Mouse (Mus musculus) heart, embryonic 12.5 days (tissue): ENCODE data around the gene Ptp4a2. TPM values are rescaled to one million over a fixed set of nuclear protein-coding genes. Genes with fewer than 3 reads are reported as not detected.

Source experiments
- ATAC-seq: fragments of 200-750 bp; cut with Nextera tagmentation; 2 replicates; pipeline ENCODE4 v1.8.0; 2017; ENCODE audit warnings: moderate TSS enrichment, moderate library complexity; ENCODE audit not compliant: insufficient number of reproducible peaks, low FRiP score
- H3K27ac ChIP-seq: fragments of 300-500 bp; sonication (generic); 2 replicates; pipeline ENCODE4 v1.5.1; 2016; ENCODE audit warnings: mild to moderate bottlenecking, moderate library complexity; ENCODE audit not compliant: poor library complexity, severe bottlenecking
- H3K27me3 ChIP-seq: fragments of 300-500 bp; sonication (generic); replicated peaks from 2 replicates; pipeline ENCODE4 v1.6.1; 2016; ENCODE audit warnings: mild to moderate bottlenecking, moderate library complexity
- H3K36me3 ChIP-seq: fragments of 300-500 bp; sonication (generic); 2 replicates; pipeline ENCODE4 v1.6.1; 2016; ENCODE audit warnings: mild to moderate bottlenecking, moderate library complexity
- H3K4me1 ChIP-seq: fragments of 300-500 bp; sonication (generic); replicated peaks from 2 replicates; pipeline ENCODE4 v1.6.1; 2016; ENCODE audit warnings: mild to moderate bottlenecking
- H3K4me2 ChIP-seq: fragments of 300-500 bp; sonication (generic); 2 replicates; pipeline ENCODE4 v1.6.1; 2016; ENCODE audit warnings: mild to moderate bottlenecking, moderate library complexity
- H3K4me3 ChIP-seq: fragments of 300-500 bp; sonication (generic); 2 replicates; pipeline ENCODE4 v1.5.1; 2016; ENCODE audit warnings: mild to moderate bottlenecking
- H3K9ac ChIP-seq: fragments of 300-500 bp; sonication (generic); 2 replicates; pipeline ENCODE4 v1.6.1; 2016; ENCODE audit warnings: mild to moderate bottlenecking, moderate library complexity
- H3K9me3 ChIP-seq: fragments of 300-500 bp; sonication (generic); replicated peaks from 2 replicates; pipeline ENCODE4 v1.6.1; 2016; ENCODE audit warnings: mild to moderate bottlenecking, moderate library complexity
- WGBS: fragments of 180-500 bp; shearing (Covaris S2); methylation state at CpG from one replicate; pipeline ENCODE4 v1.1.7; 2016; 5-methylcytosine and 5-hydroxymethylcytosine counted together
- polyA plus RNA-seq: library from polyadenylated mRNA; unstranded; fragments of >200 nt; fragmentation: Nextera tagmentation; extraction: Ambion mirVana; gene quantifications from 2 replicates; pipeline ENCODE4 v1.2.1, GENCODE M21; 2016

Gene Ptp4a2
- polyA plus RNA-seq, 1 experiment from 2014 or later: 372 TPM

- H3K4me1 ChIP-seq: peaks cover 36% of the 10 kb centered on the region
- no peaks in the 10 kb centered on the region for H3K9me3 ChIP-seq
- ATAC-seq: no peak
- no peak overlapping the region for H3K9ac ChIP-seq
- WGBS: 82% methylated on average over 10 of the region's 10 CpGs
- no peaks in the 10 kb centered on the region for H3K27me3 ChIP-seq
- H3K4me2 ChIP-seq: no peak overlapping the region
- H3K36me3 ChIP-seq: no peaks in the 10 kb centered on the region
- no peak overlapping the region for H3K4me3 ChIP-seq
- H3K27ac ChIP-seq: no peak overlapping the region
Measured at GRCm38 (mm10) chr4:129874805-129875204, 63.8 kb downstream of the Ptp4a2 start.

DNA sequence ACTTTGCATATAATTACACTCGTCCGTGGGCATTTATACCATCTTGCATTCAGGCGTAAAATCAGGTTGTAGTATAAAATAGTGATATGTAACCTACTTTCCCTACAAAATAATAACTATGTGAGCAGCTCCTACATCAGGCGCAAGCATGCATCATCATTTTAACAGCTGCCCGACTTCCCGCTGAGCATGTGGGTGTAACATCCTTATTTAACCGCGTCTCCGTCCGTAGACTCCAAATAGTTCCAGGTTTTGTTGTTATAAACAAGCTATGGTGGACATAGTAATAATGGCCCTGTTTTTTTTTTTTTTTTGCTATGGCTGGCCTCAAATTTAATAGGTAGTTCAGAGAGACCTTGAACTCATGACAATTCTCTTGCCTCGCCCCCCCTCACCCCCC lies 64.4 kb downstream of the Ptp4a2 start:
- WGBS: 82% methylated on average over 11 of the region's 11 CpGs
- no peak for ATAC-seq
- H3K9me3 ChIP-seq: no peaks in the 10 kb centered on the region

GRCm38 (mm10) chr4:129876831-129877764 lies 66.1 kb downstream of the Ptp4a2 start:
- Histone ChIP-seq H3K4me3 (peak overlapping the region; percentile 37), H3K36me3 (no peaks in the 10 kb centered on the region), H3K27ac (peak overlapping the region; percentile 83), H3K9ac (peak overlapping the region; percentile 51), H3K4me2 (peak overlapping the region; percentile 64), H3K27me3 (no peaks in the 10 kb centered on the region), H3K9me3 (no peaks in the 10 kb centered on the region), H3K4me1 (peaks cover 39% of the 10 kb centered on the region)
- ATAC-seq: peak; percentile 76
- 13% methylated on average over 21 of the region's 21 CpGs for WGBS

More for the DNA sequence above, 64.4 kb downstream of the Ptp4a2 start:
- Histone ChIP-seq H3K4me3 (no peak overlapping the region), H3K9ac (no peak overlapping the region), H3K27me3 (no peaks in the 10 kb centered on the region), H3K36me3 (no peaks in the 10 kb centered on the region), H3K4me1 (peaks cover 36% of the 10 kb centered on the region), H3K4me2 (no peak overlapping the region), H3K27ac (no peak overlapping the region)

DNA sequence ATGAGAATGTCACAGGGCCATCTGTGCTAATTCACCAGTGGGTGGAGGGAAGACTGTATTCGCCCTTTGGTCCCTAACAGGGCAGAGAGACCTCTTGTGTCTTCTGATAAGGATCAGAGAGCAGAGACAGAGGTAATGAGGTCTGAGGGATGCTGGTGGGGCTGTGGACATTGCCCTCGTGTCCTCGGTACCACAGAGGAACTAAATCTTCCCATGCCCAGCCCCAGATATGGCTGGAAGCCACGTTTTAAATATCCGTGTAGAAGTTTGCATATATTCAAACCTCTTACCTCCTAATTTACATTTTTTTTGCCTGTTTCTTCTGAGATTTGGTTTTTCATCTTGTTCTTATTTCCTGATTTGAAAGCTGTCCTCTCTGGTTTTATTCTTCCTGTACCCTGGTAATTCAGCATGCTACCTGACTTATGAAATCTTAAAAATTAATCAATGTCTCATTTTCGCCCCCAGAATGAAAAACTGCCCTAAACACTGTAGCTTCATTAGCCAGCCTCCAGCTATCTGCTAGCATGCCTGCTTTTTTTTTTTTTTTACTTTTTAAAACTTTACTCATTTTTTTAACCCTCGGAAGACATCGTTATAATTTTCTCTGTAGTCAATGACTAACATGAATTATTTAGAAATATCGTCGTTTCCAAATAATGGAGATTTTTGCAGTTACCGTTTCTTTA lies 67.1 kb downstream of the Ptp4a2 start:
- Histone ChIP-seq H3K36me3 (no peaks in the 10 kb centered on the region), H3K27me3 (no peaks in the 10 kb centered on the region), H3K4me2 (peak overlapping the region; percentile 64), H3K4me3 (no peak overlapping the region), H3K4me1 (peaks cover 40% of the 10 kb centered on the region), H3K9me3 (no peaks in the 10 kb centered on the region), H3K9ac (peak overlapping the region; percentile 51), H3K27ac (peak overlapping the region; percentile 83)
- 59% methylated on average over 11 of the region's 11 CpGs for WGBS
- ATAC-seq: no peak

DNA sequence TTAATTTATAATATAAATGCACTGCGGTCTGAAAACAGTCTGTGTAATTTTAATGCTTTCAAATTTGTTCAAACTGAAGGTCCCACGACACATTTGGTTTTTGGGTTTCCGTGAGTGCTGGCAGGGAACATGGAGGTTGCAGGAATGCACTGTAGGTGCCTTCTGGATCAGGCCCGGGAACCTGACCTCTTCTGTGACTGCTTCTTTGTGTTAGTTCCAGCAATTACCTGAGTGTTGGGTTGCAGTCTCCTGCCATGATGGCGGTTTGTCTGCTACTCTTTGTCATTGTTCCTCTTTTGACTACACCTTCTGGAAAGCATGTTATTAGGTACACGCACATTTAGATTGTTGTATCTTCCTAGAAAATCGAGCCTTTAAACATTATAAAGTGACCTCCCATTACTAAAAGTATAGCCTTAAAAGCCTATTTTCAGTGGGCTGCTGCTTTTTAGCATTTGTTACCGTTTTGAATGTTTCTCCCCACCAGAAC lies 67.7 kb downstream of the Ptp4a2 start:
- no peak for ATAC-seq
- Histone ChIP-seq H3K4me2 (no peak overlapping the region), H3K4me1 (peaks cover 40% of the 10 kb centered on the region), H3K9ac (no peak overlapping the region), H3K36me3 (no peaks in the 10 kb centered on the region), H3K27me3 (no peaks in the 10 kb centered on the region), H3K27ac (no peak overlapping the region), H3K4me3 (no peak overlapping the region), H3K9me3 (no peaks in the 10 kb centered on the region)
- WGBS: 76% methylated on average over 8 of the region's 8 CpGs

GRCm38 (mm10) chr4:129879206-129879780 lies 68.3 kb downstream of the Ptp4a2 start:
- no peak overlapping the region for H3K4me3 ChIP-seq
- no peaks in the 10 kb centered on the region for H3K27me3 ChIP-seq
- no peak overlapping the region for H3K4me2 ChIP-seq
- no peaks in the 10 kb centered on the region for H3K36me3 ChIP-seq
- no peak overlapping the region for H3K9ac ChIP-seq
- no peaks in the 10 kb centered on the region for H3K9me3 ChIP-seq
- H3K4me1 ChIP-seq: peaks cover 40% of the 10 kb centered on the region
- no peak overlapping the region for H3K27ac ChIP-seq
- no peak for ATAC-seq
- WGBS: 77% methylated on average over 4 of the region's 4 CpGs

DNA sequence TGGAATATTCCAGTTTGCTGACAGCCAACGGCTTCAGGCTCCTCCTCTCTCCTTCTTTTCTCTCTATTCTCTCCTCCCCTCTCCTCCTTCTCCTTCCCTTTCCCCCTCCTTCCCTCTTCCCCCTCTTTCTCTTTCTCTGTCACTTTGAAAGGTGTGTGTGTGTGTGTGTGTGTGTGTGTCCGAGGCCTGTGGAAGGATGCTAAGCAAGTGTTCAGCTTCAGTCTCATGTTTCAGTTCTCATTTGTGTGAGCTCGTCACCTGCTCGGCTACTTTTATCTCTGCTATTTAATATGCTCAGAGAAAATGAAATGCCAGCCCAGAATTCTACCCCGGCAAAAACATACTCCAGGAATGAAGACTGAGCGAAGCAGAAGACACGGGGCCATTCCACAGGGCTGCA lies 69.6 kb downstream of the Ptp4a2 start:
- H3K27ac ChIP-seq: no peak overlapping the region
- peaks cover 40% of the 10 kb centered on the region for H3K4me1 ChIP-seq
- H3K27me3 ChIP-seq: no peaks in the 10 kb centered on the region
- H3K9ac ChIP-seq: no peak overlapping the region
- no peaks in the 10 kb centered on the region for H3K9me3 ChIP-seq
- no peak overlapping the region for H3K4me2 ChIP-seq
- 79% methylated on average over 7 of the region's 7 CpGs for WGBS
- H3K4me3 ChIP-seq: no peak overlapping the region
- no peak for ATAC-seq
- no peaks in the 10 kb centered on the region for H3K36me3 ChIP-seq

GRCm38 (mm10) chr4:129881661-129882060 lies 70.6 kb downstream of the Ptp4a2 start:
- Histone ChIP-seq H3K27ac (peak overlapping the region; percentile 70), H3K9ac (no peak overlapping the region), H3K27me3 (no peaks in the 10 kb centered on the region), H3K4me2 (no peak overlapping the region), H3K4me3 (no peak overlapping the region), H3K4me1 (peaks cover 39% of the 10 kb centered on the region), H3K9me3 (no peaks in the 10 kb centered on the region), H3K36me3 (no peaks in the 10 kb centered on the region)
- no peak for ATAC-seq
- 11% methylated on average over 3 of the region's 3 CpGs for WGBS

GRCm38 (mm10) chr4:129882555-129883293 lies 71.7 kb downstream of the Ptp4a2 start:
- WGBS: 32% methylated on average over 11 of the region's 11 CpGs
- Histone ChIP-seq H3K27me3 (no peaks in the 10 kb centered on the region), H3K9ac (0 out of 2 replicates have a peak overlapping the region, but pooled peaks have one; percentile 50), H3K4me2 (peak overlapping the region; percentile 43), H3K36me3 (no peaks in the 10 kb centered on the region), H3K27ac (peak overlapping the region; percentile 70), H3K9me3 (no peaks in the 10 kb centered on the region), H3K4me3 (peak overlapping the region; percentile 8), H3K4me1 (peaks cover 28% of the 10 kb centered on the region)
- no peak for ATAC-seq

GRCm38 (mm10) chr4:129884041-129884930 lies 73.3 kb downstream of the Ptp4a2 start:
- WGBS: 71% methylated on average over 12 of the region's 12 CpGs

More at GRCm38 (mm10) chr4:129884041-129884930, 73.3 kb downstream of the Ptp4a2 start:
- H3K9ac ChIP-seq: no peak overlapping the region
- no peaks in the 10 kb centered on the region for H3K36me3 ChIP-seq
- H3K27me3 ChIP-seq: no peaks in the 10 kb centered on the region
- no peaks in the 10 kb centered on the region for H3K9me3 ChIP-seq
- no peak overlapping the region for H3K4me2 ChIP-seq
- ATAC-seq: no peak
- H3K27ac ChIP-seq: no peak overlapping the region
- H3K4me1 ChIP-seq: peaks cover 25% of the 10 kb centered on the region
- H3K4me3 ChIP-seq: no peak overlapping the region
